Mouse (Mus musculus) fat pad, adult 2 months (tissue): ENCODE results near the gene Tnrc6b.

Experiments
- DNase-seq: peaks from one replicate; pipeline ENCODE4 v3.0.0-alpha.2; 2011; ENCODE audit warnings: low read depth, low spot score; ENCODE audit errors: extremely low read depth

The Tnrc6b gene

GRCm38 (mm10) chr15:80949431-80949830, 238.3 kb downstream of the Tnrc6b start:
- no peak for DNase-seq

GRCm38 (mm10) chr15:80950055-80950454, 238.9 kb downstream of the Tnrc6b start:
- DNase-seq: no peak

GRCm38 (mm10) chr15:80953971-80954370, 242.9 kb downstream of the Tnrc6b start:
- no peak for DNase-seq

GRCm38 (mm10) chr15:80954861-80955260, 243.7 kb downstream of the Tnrc6b start:
- DNase-seq: no peak

GRCm38 (mm10) chr15:80955836-80956438, 244.8 kb downstream of the Tnrc6b start:
- DNase-seq: no peak

- DNase-seq: no peak
These were observed 258.3 kb downstream of the Tnrc6b start for GRCm38 (mm10) chr15:80969371-80969770.

- no peak for DNase-seq
These were observed 263.2 kb downstream of the Tnrc6b start for GRCm38 (mm10) chr15:80974311-80974710.

- DNase-seq: no peak
These were observed 264.6 kb downstream of the Tnrc6b start for GRCm38 (mm10) chr15:80975666-80976065.

GRCm38 (mm10) chr15:80977620-80978334, 266.7 kb downstream of the Tnrc6b start, which contains the start of gene Sgsm3:
TSS of gene Sgsm3 (plus strand) at chr15:80977765.
- DNase-seq: no peak

- no peak for DNase-seq
These were observed 268.5 kb downstream of the Tnrc6b start for GRCm38 (mm10) chr15:80979611-80980010.

GRCm38 (mm10) chr15:80981176-80981575, 270.1 kb downstream of the Tnrc6b start:
- DNase-seq: no peak

- no peak for DNase-seq
These were observed 272.2 kb downstream of the Tnrc6b start for GRCm38 (mm10) chr15:80983264-80983663.

GRCm38 (mm10) chr15:80988331-80988730, 277.2 kb downstream of the Tnrc6b start:
- DNase-seq: no peak

- no peak for DNase-seq
These were observed 278.6 kb downstream of the Tnrc6b start for GRCm38 (mm10) chr15:80989712-80990111.
